Mouse (Mus musculus) frontal cortex, postnatal 25 days (tissue): ENCODE data around the gene Olfr374.

Source experiments
- DNase-seq, 2 experiments: peaks; one replicate each; pipeline ENCODE4 v3.0.0; 2022; ENCODE audit warnings: low spot score in 2 of 2

Olfr374 gene

GRCm38 (mm10) chr8:72135446-72136301, 28.8 kb downstream of the Olfr374 start:
- DNase-seq = no peak

GRCm38 (mm10) chr8:72136302-72136978, 29.6 kb downstream of the Olfr374 start:
- DNase-seq = no peak

GRCm38 (mm10) chr8:72137431-72137830, 30.6 kb downstream of the Olfr374 start:
- DNase-seq = no peak

GRCm38 (mm10) chr8:72138456-72138855, 31.6 kb downstream of the Olfr374 start:
- DNase-seq = no peak

- no peak for DNase-seq
Observed at GRCm38 (mm10) chr8:72143256-72143824, 36.5 kb downstream of the Olfr374 start.

GRCm38 (mm10) chr8:72144345-72144975, 37.6 kb downstream of the Olfr374 start:
- DNase-seq = no peak

- no peak for DNase-seq
Observed at GRCm38 (mm10) chr8:72145511-72145910, 38.7 kb downstream of the Olfr374 start.

- no peak for DNase-seq
Observed at GRCm38 (mm10) chr8:72146056-72146455, 39.2 kb downstream of the Olfr374 start.

GRCm38 (mm10) chr8:72146556-72146955, 39.7 kb downstream of the Olfr374 start:
- DNase-seq = no peak

- DNase-seq = no peak
Observed at GRCm38 (mm10) chr8:72147266-72147665, 40.4 kb downstream of the Olfr374 start.

GRCm38 (mm10) chr8:72149056-72149455, 42.2 kb downstream of the Olfr374 start:
- no peak for DNase-seq

GRCm38 (mm10) chr8:72151418-72152078, 44.7 kb downstream of the Olfr374 start:
- DNase-seq = no peak

GRCm38 (mm10) chr8:72153382-72153781, 46.5 kb downstream of the Olfr374 start:
- DNase-seq = no peak

- DNase-seq = no peak
Observed at GRCm38 (mm10) chr8:72158096-72158495, 51.3 kb downstream of the Olfr374 start.

- no peak for DNase-seq
Observed at GRCm38 (mm10) chr8:72158726-72159125, 51.9 kb downstream of the Olfr374 start.

GRCm38 (mm10) chr8:72160007-72160406, 53.2 kb downstream of the Olfr374 start:
- no peak for DNase-seq

- peak; percentile 99 for DNase-seq
Observed at GRCm38 (mm10) chr8:72160707-72161697, 54.2 kb downstream of the Olfr374 start, which contains the start of gene Rab8a. Gene Rab8a, plus strand, starts transcription at chr8:72161200.

- no peak for DNase-seq
Observed at GRCm38 (mm10) chr8:72162821-72163220, 56.0 kb downstream of the Olfr374 start.
